Mouse (Mus musculus) heart, postnatal 36 days (tissue): Measurements from ENCODE around the gene Kdelr1. TPM values are rescaled to one million over a fixed set of nuclear protein-coding genes. Genes with fewer than 3 reads are reported as not detected.

Source experiments
- DNase-seq, 2 experiments: peaks; one replicate each; pipeline ENCODE4 v3.0.0; 2021 to 2022
- intact Hi-C: fragments of 180-260 bp; cut with DNase I; formaldehyde crosslinking; loops from one replicate; pipeline ENCODE4 v1.15.1; 2025
- total RNA-seq, 2 experiments: library from RNA; stranded (reverse); gene quantifications; 2 replicates each; pipeline ENCODE4 v1.2.3; 2021

The Kdelr1 gene
- 100 to 1,000 TPM; 118 TPM for total RNA-seq

DNA sequence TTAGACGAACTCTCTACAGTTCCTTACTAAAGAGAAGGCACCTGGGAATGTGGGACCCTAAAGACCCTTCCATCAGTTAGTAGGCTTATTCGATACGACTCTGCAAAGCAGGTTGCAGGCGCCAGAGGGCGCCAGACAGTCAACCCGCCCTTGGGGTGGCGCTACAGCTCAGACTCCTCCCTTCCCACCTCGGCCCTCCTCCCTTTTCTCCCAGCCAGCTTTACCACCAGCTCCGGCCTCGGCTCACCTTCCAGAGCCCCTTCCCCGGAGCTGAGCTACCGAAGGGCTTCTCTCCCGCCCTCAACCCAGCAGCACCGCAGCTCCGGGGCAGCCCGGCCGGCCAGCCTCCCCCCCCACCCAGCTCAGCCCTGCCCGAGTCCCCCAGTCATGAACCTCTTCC, at the start of gene Kdelr1:
Kdelr1 (plus strand) TSS at position 149 of the 400 bp plus-strand sequence.
- intact Hi-C loops, result loop anchor here (1.0 to 2.0 kb wide), 4 partner anchors 25 to 136 kb away; no protein-coding TSS in a partner anchor

DNA sequence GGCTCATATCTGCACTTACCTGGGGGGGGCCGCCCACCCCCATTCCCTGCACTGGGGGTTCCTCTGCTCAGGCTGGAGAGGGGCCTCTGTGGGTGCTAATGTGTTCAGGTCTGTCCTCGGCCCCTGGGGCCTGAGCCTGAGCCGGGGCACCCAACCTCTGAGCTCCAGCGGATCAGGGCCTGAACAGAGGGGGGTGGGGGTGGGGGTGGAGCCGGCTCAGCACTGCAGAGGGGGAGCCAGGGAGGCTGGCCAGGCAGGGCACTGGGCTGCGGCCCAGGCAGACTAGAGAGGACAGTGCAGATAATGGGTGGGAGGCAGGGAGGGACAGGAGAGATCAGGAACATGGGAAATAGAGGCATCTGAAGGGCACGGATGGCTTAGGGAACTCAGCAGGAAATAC, 48.0 kb upstream of the Kdelr1 start, which contains the start of gene Kcnj14:
Kcnj14 (minus strand) TSS at position 185 of the 400 bp plus-strand sequence.
- no peak for DNase-seq
- intact Hi-C loops, result no loop called here

More for the DNA sequence above, at the start of gene Kdelr1:
- peak; percentile 91 to 93 for DNase-seq

DNA sequence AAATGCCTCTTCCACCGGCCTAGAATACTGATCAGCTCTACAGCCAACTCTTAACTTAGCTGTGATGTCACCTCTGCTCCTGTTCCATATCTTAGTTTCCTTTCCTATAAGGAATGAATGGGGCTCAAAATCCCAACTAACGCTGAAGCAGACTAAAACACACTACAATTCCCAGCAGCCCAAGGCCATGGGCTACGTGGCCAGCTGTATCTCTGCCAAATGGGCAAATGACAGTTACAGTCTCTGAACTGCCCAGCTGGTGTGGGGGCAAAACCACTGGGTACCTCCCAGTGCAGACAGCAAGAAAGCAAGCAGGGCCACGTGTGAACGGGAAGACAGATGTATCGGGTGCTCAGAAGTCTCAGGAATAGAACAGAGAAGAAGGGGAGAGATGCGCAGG, 45.9 kb upstream of the Kdelr1 start:
- no peak for DNase-seq
- intact Hi-C loops, result no loop called here

DNA sequence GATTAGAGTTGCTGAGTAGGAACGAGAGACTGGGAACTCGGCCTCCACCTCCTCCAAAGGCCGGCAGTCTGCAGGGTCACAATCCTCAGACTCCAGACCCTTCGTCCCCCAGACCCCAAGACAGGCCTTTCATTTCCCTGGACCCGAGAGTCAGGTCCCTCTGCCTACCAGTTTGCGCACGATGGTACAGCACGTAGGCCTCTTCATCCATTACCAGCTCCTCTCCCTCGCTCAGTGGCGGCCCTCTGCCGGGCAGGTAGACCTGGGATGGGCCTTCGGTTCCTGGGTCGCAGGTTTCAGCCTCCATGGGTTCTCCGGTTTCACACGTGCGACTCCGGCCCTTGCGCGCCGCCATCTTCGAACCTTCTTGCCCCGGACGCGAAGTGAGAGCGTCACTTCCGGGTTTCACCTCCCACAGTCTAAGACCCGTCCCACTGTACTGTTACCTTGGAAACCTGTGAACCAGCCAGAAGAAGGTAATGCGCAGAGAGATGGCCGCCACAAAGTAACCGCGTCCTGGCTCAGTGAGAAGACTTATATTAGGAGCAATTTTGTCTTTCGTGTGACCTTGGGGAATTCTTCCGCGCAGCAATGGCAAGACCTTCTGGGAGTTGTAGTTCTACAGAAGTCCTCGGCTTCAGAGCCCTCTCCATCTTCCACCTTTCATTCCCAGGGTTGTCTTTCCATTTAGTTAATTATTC, 42.0 kb upstream of the Kdelr1 start, which contains the start of gene Grwd1:
Grwd1 (minus strand) TSS at position 518 of the 701 bp plus-strand sequence.
- DNase-seq, result peak; percentile 82 to 87
- intact Hi-C loops, result loop anchor here (2.0 kb wide), 1 partner anchor 34 kb away; no protein-coding TSS in a partner anchor

DNA sequence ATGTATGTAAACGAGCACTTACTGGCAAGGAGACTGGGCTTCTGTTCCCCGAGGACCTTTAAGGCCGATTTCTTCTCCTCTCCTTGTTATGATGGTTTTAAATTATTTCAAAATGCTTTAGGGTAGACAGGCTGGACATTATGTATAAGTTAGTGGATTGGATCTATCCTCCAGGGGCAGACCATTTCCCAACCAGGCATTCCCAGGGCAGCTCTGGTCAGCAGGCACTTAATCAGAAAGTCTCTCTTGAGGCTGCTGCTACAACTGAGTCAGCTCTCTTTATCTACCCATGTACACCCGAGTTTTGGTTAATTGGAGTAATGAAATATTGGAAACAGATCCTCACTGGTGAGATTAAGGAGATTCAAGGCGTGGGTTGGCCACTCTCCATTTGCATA, 41.4 kb upstream of the Kdelr1 start:
- no peak for DNase-seq
- intact Hi-C loops, result loop anchor here (2.0 kb wide), 1 partner anchor 34 kb away; no protein-coding TSS in a partner anchor

DNA sequence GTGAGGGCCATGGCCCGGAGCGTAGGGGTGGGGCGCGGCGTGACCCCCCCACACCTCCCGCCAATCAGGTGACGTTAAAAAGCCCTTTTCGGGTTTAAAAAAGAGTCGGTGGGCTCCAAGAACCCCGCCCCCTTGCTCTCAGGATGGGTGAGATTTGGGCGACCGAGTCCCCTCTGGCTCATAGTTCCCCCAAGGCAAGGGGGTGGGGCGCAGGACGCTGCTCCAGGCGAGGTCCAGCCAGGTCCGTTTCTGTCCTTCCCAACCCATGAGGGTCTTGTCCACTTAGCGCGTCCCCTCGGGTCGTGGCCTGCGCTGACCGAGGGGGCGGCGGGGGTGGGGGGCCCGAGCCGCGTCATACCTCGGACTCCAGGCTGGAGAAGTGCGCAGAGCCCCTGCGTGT, 40.1 kb upstream of the Kdelr1 start:
- DNase-seq, result no peak
- intact Hi-C loops, result no loop called here

DNA sequence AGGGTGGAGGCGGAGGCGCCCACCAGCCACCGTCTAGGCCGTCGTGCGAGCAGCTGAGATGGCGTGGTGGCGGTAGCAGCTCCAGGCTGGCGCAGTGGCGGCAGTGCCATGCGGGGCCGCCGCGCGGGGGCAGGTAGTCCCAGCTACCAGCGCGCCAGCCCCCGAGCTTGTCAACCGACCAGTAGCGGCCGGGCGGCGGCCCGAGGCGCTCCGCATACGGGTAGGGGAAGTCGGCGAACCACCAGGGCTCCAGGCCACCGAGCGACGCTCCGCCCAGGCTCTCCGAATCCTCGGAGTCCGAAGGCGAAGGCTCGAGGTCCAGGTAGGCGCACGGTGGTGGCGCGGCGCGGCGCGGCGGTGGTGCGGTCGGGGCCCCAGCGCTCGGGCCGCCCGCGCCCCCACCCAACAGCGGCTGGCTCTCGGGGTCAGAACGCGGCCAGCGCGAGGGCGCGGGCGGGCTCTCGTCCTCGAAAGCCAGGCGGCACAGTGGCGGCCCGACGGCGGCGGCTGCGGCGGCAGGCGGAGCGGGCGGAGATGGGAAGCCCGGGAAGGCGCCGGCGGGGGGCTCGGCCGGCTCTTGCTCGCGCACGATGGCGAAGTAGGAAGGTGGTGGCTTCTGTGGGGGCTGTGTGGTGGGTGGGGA, 39.3 kb upstream of the Kdelr1 start:
- DNase-seq, result no peak
- intact Hi-C loops, result no loop called here

DNA sequence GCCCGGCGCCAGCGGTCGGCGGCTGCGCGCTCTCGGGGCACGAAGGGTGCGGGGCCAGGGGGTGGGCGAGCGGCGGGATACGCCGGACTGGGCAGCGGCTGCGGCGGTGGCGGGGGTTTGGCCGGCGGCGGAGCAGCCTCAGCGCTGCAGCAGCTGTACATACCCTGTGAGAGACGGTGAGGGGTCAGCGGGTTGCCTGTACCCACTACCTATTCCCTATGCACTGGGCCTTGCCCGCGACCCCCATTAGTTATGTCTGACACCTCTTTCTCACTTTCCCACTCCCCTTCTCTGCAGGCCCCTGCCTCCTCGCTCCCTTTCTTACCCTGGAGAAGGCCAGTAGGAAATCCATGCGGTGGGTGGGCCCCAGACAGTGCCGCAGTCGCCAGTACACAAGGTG, 38.6 kb upstream of the Kdelr1 start:
- intact Hi-C loops, result no loop called here
- no peak for DNase-seq

DNA sequence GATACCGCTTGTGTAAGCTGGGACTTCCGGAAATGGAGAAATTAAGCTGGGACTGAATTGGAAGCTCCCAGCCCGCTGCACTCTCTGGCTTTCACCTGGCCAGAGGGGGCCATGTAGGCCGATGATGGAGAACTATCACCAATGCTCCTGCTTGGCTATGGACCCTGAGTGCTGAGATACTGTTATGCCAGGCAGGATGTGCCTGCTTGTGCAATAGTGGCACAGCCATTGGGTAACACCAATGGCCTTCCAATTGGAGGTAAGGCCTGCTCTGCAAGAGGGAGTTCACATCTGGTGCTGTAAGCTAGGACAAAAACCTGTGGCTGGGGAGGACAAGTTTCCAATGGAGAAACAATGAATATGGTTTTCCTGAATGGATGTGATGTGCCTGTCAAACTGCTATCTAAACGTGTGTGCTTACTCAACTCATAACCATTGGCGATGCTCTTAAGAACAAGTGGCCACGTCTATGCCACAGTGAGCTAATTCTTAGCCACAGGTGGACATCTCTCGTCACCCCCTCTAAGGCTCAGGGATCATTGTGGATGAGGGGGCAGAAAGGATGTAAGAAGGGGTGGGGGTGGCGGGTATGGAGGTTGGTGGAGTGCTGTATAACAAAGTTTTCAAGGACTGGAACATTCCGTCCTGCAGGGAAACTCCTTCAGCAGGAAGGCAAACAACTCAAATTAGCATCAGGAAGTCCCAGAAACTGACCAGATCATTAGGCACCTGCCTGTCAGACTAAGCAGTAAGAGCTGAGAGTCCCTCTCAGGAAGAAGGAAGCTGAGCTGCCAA, 29.4 kb upstream of the Kdelr1 start:
- intact Hi-C loops, result no loop called here
- no peak for DNase-seq

DNA sequence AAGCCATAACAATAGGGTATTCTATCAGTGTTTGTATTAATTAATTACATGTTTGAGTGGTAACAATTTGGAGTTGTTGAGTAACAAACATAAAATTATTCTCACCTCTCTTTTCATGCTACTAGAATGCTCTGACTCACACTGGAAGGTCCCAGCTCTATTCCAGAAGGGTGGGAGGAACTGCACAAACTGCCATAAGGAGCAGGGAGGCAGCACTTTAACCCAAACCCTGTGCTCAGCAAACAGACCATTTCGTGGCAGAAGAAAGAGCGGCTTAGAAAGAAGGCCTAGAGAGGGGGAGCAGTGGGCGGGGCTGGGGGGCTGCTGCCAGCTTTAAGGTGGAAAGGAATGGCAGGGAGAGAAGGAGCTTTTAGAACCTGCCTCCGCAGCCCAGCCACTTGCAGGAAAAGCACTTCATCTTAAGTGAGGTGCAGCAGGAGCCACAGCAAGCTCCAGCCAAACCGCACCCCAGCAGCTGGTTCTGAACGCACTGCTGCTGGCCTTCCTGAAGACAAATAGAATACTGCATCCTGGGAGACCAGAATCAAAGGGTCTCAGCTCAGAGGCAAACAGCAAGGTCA, 24.0 kb upstream of the Kdelr1 start:
- intact Hi-C loops, result no loop called here

DNA sequence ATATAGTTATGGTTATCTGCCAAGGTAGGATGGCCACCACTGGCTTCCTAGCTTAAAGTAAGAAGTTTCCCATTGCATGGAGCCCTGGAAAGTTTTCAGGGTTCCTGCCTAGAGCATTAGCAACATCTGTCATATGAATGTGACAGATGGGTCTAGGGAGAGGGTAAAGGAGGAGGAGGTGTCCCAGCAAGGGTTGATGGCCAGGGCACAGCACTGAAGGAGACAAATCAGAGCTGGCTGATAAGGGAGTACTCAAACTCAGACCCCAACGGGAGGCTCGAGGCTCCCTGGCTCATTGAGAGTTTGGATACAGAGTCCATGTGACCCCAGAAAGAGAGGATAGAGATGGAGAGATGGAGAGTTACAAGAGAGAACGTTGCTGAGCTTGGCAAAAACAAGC, 21.9 kb upstream of the Kdelr1 start:
- intact Hi-C loops, result no loop called here
- DNase-seq, result no peak

More for the DNA sequence above, 24.0 kb upstream of the Kdelr1 start:
- DNase-seq, result no peak

DNA sequence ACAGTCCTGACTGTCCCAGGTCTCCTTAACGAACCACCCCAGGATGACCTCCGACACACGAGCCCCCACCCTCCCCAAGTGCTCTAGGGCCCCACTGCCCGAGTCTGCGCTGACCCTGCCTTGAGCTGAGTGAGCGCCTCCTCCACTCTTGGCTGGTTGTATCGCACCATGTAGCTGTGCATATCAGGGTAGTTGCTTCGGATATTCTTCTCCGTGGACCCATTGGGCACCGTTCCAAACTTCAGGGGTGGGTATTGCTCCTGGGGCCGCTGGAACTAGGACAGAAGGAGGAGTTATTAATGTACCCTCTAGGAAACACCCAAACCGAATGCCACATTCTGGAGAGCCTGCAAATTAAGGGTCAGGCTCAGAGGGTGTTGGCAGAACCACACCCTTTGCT, 19.5 kb upstream of the Kdelr1 start:
- no peak for DNase-seq
- intact Hi-C loops, result no loop called here

DNA sequence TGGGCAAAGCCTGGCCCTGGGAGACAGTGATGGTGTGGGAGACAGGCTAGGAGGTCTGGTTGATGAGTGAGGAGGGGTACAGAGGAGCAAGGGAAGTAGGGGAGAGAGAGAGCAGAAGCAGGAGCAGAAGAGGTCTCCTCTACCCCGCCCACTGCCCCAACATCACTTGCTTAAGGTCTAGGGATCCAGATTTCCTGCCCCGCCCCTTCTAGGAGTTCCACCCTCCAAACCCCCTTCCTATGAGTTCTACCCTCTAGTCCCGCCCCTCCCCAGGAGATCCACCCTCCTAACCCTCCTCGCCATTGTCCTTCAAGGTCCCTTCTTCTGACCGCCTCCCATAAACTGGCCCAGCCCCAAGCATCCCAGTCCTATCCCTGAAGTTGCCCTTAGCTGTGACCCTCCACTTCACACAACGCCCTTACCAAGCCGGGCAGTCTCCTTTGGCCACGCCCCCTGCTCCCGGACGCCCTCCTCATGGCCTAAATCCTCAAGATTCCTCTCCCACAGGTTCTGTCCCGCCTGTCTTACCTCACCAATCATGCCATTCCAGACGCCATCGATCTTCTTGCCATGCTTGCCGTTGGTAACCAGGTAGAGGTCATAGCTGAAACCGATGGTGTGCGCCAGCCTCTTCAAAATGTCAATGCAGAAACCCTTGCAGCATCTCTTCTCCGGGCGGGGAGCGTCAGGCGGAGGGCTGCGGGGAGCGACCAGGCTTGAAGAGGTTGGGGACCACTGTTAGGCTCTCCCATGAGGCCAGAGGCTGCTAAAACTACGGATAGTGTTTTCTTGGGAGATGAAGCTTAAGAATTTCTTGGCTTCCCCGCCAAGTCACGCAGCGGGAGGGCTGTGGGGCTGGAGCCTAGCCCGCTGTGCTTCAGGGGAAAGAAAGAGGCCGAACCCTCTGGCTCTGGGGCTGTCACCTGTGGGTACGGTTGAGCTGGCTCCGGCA, 15.3 kb upstream of the Kdelr1 start:
- no peak for DNase-seq
- intact Hi-C loops, result no loop called here

DNA sequence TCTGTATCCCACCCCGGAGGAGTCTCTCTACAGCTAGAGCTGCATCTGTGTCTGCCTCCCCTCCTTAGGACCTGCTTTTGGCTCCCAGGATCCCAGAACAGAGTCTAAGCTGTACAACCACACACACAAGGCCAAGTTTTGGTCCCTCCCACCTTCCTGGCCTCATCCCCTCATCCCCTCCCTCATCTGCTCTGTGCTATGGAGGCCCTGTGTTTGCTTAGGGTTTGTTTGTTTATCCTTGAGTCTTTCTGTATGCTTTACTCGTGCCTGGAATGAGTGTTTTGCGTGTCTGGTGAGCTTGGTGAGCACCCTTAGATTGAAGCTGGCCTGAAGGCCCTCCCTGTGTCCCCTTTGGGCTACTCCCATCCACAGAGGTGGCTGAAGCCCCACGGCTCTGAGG, 13.6 kb upstream of the Kdelr1 start:
- intact Hi-C loops, result no loop called here
- no peak for DNase-seq

DNA sequence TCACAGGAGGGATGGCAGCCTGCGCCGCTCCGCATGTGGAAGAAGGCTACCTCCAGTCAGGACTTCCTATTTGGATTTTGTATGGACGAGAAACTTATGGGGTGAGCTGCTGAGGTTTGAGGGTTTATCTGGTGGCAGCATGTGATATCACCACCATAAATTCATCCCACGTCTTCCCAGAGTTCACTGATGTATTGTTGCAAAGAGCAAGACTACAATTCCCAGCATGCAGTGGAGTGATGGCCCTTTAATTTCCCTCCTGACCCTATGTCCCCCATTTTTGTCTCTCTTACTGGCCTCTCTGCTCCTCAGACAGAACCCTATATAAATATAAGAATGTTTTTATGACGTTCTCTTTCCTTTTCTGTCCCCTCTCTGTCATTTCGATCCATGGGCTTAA, 9.8 kb upstream of the Kdelr1 start:
- no peak for DNase-seq
- intact Hi-C loops, result loop anchor here (10.0 kb wide), 1 partner anchor 1062 kb away; no protein-coding TSS in a partner anchor

DNA sequence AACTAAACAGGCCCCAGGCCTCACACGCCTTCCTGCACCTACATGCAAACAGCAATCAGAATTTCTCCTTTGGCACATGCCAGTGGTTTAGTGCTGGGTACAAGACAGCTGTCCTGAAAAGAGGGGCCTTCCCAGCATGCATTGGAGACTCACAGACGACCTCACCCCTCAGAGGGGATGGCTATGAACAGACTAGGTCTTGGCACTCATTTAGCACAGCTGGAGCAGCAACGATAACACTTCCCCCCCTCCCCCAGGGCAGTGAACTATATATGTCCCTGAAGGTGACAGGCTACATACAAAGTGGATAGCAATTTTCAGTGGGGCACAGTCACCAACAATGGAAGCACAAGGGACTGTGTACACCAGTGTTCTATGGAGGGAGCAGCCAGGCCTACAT, 8.1 kb upstream of the Kdelr1 start:
- intact Hi-C loops, result loop anchor here (2.0 to 10.0 kb wide), 2 partner anchors 34 to 1060 kb away; partner anchors contain the start of gene Grwd1
- no peak for DNase-seq

DNA sequence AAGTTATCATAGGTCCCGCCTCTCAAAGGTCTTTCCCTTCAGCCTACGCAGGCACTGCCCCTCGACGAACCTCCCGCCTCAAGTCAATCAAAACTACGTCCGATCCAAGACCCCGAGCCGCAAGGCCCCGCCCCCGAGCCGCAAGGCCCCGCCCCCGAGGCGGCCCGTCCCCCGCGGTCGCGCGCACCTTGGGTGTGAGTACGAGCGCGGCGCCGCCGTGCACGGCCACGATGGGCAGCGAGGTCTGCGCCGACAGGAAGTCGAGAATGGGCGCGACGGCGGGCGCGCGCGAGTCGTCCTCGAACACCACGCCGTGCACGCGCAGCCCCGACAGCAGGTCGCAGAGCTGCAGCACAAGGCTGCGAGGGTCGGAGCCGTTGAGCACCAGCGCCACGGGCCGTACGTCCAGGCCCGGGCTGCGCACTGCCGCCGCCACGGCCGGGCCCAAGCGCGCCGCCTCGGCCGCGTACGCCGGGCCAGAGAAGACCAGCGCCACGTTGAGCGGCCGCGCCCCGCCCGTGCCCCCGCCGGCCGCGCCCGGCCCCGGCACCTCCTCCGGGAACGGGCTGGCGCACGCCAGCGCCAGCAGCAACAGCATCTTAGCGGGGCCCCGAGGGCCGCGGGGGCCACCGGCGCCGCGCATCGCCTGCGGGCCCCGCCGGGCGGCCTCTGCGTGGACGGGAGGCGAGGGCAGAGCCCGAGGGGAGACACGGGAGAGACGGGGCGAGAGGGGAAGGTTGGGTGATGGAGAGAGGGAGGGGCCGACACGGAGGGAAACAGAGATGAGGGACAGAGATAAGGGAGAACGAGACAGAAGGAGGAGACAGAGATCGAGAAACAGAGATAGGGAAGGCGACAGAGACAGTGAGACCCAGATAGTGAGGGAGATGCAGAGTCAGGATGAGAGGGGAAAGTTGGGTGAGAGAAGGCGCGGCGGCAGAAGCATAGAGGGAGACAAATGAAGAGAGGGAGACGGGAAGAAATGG, 6.4 kb upstream of the Kdelr1 start:
- DNase-seq, result peak; percentile 92
- intact Hi-C loops, result loop anchor here (2.0 to 10.0 kb wide), 2 partner anchors 35 to 1059 kb away; partner anchors contain the start of gene Grwd1

DNA sequence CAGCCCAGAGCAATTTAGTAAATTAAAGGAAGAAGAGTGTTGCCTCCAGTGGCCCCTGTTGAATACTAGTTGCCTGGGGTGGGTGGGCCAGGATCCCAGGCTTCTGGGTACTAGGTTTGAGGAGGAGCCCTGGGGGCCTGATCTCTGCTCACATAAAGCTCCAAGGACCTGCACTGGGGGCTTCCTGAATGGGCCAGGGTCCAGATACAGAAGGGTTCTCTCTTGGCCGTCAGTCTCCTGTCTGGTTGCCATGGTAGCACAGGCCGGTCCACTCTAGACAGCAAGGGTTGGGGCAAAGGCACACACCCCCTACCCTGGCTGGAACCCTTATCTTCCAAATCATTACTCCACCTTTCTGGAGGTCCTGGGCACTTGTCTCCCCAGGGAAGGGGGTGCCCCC, 4.7 kb upstream of the Kdelr1 start:
- intact Hi-C loops, result loop anchor here (10.0 kb wide), 1 partner anchor 1057 kb away; no protein-coding TSS in a partner anchor
- no peak for DNase-seq
